Mouse (Mus musculus): ENCODE results near the gene Hist1h3e. TPM values are rescaled to one million over a fixed set of nuclear protein-coding genes. Genes with fewer than 3 reads are reported as not detected.

The Hist1h3e gene
- total RNA-seq, 2 experiments from 2014 or later: 65.0 to 81.2 TPM

DNA sequence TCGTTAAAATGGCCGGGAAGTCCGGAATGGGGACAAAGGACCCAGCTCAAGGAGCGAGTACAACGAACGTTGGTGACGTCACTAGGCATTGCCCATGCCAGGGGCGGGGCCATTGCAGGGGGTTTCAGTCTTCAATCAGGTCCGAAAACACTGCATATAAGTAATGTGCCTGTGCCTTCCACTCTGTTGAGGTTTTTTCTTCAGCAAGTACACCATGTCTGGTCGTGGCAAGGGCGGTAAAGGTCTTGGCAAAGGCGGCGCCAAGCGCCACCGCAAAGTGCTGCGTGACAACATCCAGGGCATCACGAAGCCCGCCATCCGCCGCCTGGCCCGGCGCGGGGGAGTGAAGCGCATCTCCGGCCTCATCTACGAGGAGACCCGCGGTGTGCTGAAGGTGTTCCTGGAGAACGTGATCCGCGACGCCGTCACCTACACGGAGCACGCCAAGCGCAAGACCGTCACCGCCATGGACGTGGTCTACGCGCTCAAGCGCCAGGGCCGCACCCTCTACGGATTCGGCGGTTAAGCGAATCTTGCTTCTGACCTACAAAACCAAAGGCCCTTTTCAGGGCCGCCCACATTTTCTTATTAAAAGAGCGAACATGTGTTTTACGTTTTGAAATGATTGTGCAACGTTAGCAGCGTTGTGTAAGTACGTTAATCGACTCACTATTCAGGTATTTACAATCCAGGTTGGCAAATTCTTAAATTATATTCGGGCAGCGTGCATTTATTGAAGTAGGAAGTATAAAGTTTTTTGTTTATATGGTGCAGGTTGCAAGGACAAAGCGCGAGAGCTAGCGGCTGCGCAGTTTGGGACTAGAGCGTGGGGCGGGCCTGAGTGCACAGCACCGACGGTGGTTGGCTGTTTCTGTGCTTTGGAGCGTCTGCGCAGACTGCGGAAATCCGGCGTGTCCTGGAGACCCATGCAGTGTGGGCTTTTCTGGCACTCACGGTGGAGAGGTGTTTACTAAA lies 31.0 kb downstream of the Hist1h3e start, which contains the start of gene Hist1h4h:
Gene Hist1h4h, plus strand, starts transcription at position 150 of the 975 bp plus-strand sequence.
- DNase-seq (ENCODE audit: extremely low spot score in 1 of 2, low spot score in 2 of 2): peak; percentile 97 to 99
- intact Hi-C loops (cut with DNase I): no loop called here

DNA sequence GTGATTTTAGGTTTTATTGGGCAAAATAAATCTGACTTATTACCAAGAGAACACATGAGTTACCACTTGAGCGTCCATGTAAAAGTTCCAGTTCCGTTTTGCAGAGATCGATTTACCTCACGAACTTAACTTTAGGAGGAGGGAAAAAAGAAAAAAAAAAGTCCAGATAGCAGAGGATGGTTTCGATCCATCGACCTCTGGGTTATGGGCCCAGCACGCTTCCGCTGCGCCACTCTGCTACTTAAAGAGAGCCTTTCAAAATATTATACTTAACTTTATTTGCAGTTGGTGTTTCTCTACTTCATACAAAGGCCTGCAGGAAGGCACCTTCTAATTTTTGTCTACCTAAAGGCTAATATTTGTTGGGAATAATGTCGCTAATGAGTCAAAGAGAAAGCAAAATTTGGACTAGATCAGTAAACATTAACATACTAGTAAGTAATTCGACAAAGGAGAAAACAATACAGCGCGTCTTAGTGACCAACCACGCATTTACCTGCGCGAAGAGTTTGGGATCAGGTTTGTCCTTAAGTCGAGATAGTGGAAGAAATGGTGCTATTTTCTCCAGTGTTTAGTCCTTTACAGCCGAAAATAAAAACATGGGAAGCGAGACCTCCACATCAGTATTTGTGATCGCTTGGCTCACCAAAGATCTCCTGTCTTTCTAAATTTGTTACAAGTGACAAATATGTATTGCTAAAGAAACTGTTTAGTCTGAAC lies 31.8 kb downstream of the Hist1h3e start:
- intact Hi-C loops (cut with DNase I): no loop called here
- peak; percentile 45 to 68 for DNase-seq (ENCODE audit: extremely low spot score in 1 of 2, low spot score in 2 of 2)

DNA sequence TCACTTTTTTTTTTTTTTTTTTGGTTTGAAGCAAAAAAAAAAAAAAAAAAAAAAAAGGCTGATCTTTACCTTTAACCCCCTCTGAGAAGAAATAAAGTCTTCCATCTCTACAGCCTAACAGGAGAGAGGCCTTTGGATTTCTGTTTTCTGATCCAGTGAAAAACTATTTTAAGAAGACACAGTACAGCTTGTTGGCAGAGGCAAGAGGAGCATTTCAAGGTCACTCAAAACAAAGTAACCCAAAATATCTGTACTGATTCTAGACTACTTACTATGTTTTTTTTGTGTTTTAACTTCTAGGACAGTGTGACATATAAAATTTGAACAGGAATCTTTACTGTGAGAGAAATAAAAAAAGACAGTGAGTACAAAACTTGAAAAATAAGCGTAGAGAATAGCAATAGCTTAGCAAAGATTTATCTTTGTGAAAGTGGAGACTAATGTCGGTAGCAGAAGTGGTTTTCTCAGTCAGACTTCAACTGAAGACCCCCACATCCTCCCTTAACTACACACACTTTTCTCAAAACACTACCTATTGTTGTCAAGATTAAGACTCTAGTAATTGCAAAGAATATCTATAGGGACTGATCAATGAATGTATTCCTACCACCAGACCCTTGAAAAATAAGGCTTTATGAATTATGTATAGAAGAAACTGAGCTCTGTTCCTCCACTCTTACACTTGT lies 32.5 kb downstream of the Hist1h3e start:
- intact Hi-C loops (cut with DNase I): no loop called here

DNA sequence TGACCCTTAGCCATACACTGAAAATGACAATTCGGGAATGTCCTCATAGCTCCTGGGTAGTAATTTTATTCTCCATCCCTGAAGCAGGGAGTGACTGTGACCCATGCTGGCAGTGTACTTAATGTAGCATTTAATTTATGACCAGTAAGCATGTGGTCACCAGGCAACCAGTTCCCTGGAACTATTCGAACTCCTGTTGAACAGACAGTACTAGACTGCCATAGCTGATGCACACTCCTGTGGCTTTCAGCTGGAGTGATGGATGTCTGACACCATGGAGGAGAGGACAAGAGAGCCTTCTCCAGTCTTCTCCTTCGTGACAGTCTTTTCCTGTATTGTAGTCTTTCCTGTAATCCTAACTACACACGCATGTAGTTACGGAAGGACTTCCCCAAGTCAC lies 33.2 kb downstream of the Hist1h3e start:
- no peak for DNase-seq (ENCODE audit: extremely low spot score in 1 of 2, low spot score in 2 of 2)

More for the DNA sequence above, 32.5 kb downstream of the Hist1h3e start:
- DNase-seq (ENCODE audit: extremely low spot score in 1 of 2, low spot score in 2 of 2): no peak

DNA sequence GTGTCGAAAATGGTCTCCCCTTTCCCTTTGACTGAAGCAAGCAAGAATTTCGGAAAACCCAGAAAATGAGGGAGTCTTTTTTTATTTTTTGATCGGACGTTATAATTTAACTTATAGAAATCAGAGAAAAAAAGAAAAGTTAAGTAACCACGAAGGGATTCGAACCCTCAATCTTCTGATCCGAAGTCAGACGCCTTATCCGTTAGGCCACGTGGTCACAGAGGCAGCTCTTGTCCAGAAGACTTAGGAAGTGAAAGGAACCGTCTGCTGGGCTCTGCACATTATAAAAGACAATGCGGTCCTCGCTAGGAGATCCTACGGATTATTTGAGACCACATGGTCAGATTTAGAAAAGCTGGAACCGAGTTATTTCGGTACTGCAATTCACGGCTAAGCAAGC lies 35.9 kb downstream of the Hist1h3e start:
- DNase-seq (ENCODE audit: extremely low spot score in 1 of 2, low spot score in 2 of 2): peak; percentile 85 to 92
- intact Hi-C loops (cut with DNase I): no loop called here

More for the DNA sequence above, 33.2 kb downstream of the Hist1h3e start:
- intact Hi-C loops (cut with DNase I): no loop called here

DNA sequence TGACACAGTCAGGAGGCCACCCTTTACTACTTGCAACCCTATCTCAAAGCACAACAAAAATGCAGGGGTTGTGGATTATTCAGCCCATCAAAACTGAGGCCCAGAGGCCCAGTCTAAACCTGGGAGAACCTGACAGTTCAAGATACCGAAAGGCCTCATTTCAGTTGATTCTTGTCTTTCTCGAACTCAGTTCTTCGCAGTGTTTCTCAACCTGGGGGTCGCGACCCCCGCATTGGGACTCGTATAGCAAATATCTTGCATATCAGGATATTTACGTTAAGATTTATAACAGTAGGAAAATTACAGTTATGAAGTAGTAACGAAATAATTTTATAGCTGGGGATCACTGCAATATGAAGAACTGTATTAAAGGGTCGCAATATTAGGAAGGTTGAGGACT lies 36.3 kb downstream of the Hist1h3e start:
- intact Hi-C loops (cut with DNase I): no loop called here
- no peak for DNase-seq (ENCODE audit: extremely low spot score in 1 of 2, low spot score in 2 of 2)

DNA sequence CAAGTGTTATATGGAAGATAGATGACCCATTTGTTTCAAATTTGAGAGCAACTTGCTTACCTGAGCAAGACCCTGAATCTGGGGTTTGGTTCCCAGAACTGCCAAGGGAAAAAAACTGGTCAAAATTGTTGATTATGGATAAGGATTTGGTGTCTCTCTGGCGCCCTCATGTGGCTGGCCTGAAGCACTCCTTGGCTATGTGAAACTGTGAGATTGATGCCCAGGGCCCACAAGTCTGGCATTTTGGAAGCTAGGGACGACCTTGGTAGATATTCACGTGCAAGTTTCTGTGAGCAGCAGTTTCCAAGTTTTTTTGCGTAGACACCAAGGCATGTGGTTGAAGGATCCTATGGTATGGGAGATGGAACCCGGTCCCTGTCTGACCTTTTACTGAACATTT lies 37.5 kb downstream of the Hist1h3e start:
- intact Hi-C loops (cut with DNase I): loop anchor here (5.0 kb wide), 1 partner anchor 1497 kb away; no protein-coding TSS in a partner anchor
- DNase-seq (ENCODE audit: extremely low spot score in 1 of 2, low spot score in 2 of 2): peak in 1 of 2 experiments; percentile 81

DNA sequence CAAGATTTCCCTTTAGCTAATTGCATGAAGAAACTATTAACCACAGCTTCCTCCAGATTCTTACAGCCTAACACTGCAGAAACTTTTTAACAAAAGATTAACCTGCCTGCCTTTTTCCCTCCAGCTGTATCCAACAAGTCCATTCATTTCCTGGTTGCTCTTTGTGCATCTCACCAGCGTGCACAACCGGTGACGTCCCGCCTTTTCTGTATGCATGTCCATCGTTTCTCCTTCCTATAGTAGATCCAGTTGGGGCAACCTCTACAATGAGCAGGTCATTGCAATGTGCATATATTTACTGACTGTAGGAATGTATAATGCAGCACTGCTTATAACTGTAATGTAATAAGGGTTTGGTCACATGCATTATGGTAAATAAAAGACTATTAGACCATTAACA lies 38.2 kb downstream of the Hist1h3e start:
- no peak for DNase-seq (ENCODE audit: extremely low spot score in 1 of 2, low spot score in 2 of 2)
- intact Hi-C loops (cut with DNase I): loop anchor here (5.0 kb wide), 1 partner anchor 1497 kb away; no protein-coding TSS in a partner anchor

DNA sequence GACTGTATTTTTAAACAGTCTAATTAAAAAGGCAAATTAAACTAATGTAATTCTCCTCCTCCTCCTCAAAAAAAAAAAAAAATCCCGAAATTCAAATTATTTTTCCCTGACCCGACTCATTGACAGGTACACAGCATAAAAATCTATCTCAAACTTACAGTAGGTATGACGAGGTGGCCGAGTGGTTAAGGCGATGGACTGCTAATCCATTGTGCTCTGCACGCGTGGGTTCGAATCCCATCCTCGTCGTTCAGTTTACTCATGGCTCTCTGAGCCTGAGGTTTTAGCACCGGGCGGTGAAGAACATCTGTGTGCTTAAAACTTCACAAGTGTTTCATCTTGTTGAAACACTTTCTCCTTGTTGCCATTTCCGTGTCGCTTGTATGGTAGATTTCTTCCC lies 40.5 kb downstream of the Hist1h3e start:
- peak; percentile 66 to 75 for DNase-seq (ENCODE audit: extremely low spot score in 1 of 2, low spot score in 2 of 2)
- intact Hi-C loops (cut with DNase I): loop anchor here (5.0 kb wide), 1 partner anchor 1494 kb away; no protein-coding TSS in a partner anchor

DNA sequence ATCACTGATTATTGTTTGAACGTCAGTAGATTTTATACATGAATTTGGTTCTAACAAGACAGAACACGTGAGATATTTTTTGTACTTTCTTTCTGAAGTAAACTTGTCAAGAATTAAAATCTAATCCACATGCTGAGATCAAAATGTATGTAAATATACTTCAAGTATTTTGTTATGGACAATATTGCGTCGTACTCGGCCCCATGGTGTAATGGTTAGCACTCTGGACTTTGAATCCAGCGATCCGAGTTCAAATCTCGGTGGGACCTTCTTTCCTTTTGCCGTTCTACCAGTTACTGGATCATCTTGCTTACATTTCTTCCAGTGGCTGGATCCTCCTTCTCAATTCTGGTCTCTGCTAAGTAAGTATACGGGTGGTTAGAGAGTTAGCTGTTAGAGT lies 42.8 kb downstream of the Hist1h3e start:
- peak; percentile 67 to 86 for DNase-seq (ENCODE audit: extremely low spot score in 1 of 2, low spot score in 2 of 2)
- intact Hi-C loops (cut with DNase I): loop anchor here (2.0 to 5.0 kb wide), 3 partner anchors 87 to 1577 kb away; no protein-coding TSS in a partner anchor

DNA sequence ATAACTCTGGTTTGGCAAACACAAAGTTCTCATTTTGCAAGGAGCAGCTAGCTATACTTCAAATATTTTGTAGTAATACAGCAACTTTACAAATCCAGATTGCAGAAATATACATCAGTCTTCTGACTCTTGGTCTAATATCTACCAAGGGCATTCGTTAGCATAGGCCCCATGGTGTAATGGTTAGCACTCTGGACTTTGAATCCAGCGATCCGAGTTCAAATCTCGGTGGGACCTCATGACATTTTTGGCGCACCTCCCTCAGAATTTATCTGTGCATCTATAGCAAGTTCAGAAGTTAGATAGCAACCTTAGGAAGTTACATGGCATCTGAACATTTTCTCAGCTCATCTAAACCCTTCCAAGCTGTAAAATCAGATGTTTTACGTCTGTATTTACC lies 43.3 kb downstream of the Hist1h3e start:
- intact Hi-C loops (cut with DNase I): loop anchor here (2.0 to 5.0 kb wide), 3 partner anchors 86 to 1577 kb away; no protein-coding TSS in a partner anchor
- DNase-seq (ENCODE audit: extremely low spot score in 1 of 2, low spot score in 2 of 2): peak; percentile 61 to 77

DNA sequence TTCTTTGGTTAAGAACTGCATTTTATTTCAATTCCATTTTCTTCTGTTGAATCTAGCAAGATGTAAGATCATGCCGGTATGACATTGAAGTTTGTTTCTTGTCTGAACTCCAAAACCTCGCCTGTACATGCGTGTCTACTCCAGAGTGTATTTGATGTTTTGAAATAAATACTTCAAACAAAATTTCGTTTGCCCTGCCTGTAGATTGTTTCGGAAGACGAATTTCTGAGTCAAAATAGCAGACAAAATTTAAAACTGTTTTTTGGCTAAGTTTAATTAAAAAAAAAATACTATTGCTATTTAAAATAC lies 43.9 kb downstream of the Hist1h3e start:
- no peak for DNase-seq (ENCODE audit: extremely low spot score in 1 of 2, low spot score in 2 of 2)
- intact Hi-C loops (cut with DNase I): loop anchor here (2.0 to 5.0 kb wide), 3 partner anchors 85 to 1576 kb away; no protein-coding TSS in a partner anchor

DNA sequence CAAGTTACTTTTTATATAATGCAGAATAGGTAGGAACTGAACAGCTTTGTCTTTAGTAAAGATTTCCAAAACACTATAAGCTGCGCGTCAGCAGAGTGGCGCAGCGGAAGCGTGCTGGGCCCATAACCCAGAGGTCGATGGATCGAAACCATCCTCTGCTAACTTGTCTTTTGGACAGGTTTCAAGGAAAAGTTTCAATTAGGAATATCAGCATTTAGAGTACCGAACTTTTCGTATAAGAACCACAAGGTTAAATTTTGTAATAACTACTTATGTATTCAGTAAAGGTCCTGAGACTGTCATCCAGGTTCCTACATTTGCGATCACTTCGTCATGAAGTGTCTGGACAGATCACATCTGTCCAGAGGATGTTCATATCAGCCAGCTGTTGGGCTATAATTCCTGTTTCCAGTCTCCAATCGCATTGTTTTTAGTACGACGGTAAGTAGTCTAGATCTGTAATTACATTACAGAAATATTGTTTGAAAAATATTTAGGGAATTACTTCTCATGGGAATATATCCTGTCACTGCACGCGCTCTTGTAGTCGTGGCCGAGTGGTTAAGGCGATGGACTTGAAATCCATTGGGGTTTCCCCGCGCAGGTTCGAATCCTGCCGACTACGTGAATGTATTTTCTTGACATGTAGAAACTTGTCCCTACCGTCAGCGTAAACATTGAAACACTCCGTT lies 44.4 kb downstream of the Hist1h3e start:
- peak; percentile 84 to 92 for DNase-seq (ENCODE audit: extremely low spot score in 1 of 2, low spot score in 2 of 2)
- intact Hi-C loops (cut with DNase I): loop anchor here (2.0 to 5.0 kb wide), 3 partner anchors 85 to 1575 kb away; no protein-coding TSS in a partner anchor

DNA sequence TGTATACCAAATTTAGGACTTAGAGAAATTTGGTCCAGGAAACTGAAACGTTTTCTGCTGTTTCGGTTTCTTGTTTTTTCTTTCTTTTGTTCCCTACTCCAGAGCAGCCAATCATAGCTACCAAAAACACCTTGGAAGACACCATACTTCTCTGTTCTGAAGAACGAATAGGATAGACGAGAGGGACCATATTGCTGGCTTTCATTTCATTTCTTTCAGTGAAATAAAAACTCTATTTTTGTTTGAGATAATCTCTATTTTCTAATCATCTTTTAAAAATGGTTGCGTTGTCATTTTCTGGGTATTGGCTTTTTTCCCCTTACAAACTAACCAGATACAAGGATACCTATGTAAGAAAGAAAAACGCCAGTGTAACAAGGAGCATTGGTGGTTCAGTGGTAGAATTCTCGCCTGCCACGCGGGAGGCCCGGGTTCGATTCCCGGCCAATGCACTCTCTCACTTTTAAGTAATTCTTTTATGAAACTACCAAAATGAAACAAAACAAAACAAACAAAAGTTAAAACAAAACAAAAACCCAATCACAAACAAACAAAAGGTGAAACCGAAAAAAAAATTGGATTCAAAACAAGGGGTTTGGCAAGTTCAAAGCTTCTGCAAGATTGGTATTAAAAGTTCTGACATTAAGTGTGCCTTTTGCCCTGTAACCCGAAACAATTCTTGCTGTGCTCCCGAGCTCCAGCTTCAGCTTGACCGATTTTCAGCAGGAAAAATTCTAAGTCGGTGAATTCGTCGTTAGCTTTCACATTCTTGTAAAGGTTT lies 45.2 kb downstream of the Hist1h3e start:
- peak; percentile 61 to 72 for DNase-seq (ENCODE audit: extremely low spot score in 1 of 2, low spot score in 2 of 2)
- intact Hi-C loops (cut with DNase I): loop anchor here (5.0 kb wide), 2 partner anchors 215 to 1575 kb away; no protein-coding TSS in a partner anchor

DNA sequence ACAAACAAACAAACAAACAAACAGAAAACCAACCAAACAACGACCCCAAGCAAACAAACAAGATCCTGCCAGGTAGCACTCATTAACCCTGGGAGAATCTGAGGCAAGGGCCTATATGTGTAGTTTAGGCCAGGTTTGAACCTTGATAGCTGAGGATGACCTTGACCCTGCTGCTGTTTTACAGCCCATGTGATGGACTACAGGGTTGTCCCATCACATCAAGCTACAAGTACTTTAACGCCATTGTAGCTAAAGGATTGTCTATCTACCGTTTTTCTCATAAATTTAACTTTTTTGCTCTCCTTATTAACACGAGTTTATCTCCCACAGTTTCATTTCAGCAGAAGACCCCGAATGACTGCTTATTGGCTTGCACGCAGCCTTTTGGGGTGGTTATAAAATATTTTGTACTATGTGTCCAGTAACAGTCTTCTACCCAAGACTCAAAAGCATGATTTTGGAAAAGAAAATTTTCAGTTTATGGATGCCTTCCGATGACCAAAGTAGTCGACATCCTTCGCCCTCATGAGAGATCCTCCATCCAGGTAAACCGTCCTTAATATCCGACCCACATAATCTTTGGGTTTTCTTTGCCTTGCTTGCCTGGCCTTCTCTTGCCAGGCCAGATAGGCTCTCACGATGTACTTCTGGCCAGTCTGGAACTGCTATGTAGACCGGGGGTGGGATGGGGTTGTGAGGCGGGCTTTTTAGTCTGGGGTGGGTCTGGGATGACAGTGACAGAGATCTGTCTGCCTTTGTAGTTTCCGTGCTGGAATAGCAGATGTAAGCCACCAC lies 46.1 kb downstream of the Hist1h3e start:
- intact Hi-C loops (cut with DNase I): loop anchor here (5.0 kb wide), 2 partner anchors 214 to 1574 kb away; no protein-coding TSS in a partner anchor
- DNase-seq (ENCODE audit: extremely low spot score in 1 of 2, low spot score in 2 of 2): no peak

DNA sequence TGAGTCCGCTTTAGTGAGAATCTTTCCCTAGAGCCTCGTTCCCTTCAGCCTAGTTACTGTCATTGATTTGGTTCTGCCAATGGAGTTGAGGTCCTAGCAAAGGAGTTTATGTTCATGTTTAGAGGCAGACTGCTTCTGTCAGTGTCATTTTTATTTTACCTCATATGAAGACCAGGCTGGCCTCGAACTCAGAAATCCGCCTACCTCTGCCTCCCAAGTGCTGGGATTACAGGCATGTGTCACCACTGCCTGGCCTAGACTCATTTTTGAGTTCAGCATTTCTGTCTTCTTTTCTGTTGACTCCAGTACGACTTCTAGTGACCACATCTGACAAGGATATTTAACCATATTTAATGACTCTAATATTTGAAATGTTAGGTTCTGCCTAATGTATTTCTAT lies 46.9 kb downstream of the Hist1h3e start:
- intact Hi-C loops (cut with DNase I): loop anchor here (5.0 kb wide), 2 partner anchors 213 to 1573 kb away; no protein-coding TSS in a partner anchor
- no peak for DNase-seq (ENCODE audit: extremely low spot score in 1 of 2, low spot score in 2 of 2)

Data from left cerebral cortex, postnatal 10 days (tissue).